Mouse (Mus musculus) limb, embryonic 13.5 days (tissue): ENCODE measurements around the gene Prss48. TPM values are rescaled to one million over a fixed set of nuclear protein-coding genes. Genes with fewer than 3 reads are reported as not detected.

ENCODE experiments used
- ATAC-seq: fragments of 200-750 bp; cut with Nextera tagmentation; 2 replicates; pipeline ENCODE4 v1.8.0; 2017; ENCODE audit warnings: low read depth, moderate number of reproducible peaks, moderate TSS enrichment; ENCODE audit not compliant: low FRiP score
- H3K27ac ChIP-seq: fragments of 300-500 bp; sonication (generic); 2 replicates; pipeline ENCODE4 v1.5.1; 2015; ENCODE audit warnings: inconsistent platforms, mild to moderate bottlenecking, moderate library complexity
- H3K27me3 ChIP-seq: fragments of 300-500 bp; sonication (generic); 2 replicates; pipeline ENCODE4 v1.6.1; 2015; ENCODE audit warnings: mild to moderate bottlenecking, inconsistent platforms
- H3K36me3 ChIP-seq: fragments of 300-500 bp; sonication (generic); 2 replicates; pipeline ENCODE4 v1.6.1; 2015; ENCODE audit warnings: inconsistent platforms, mild to moderate bottlenecking, moderate library complexity
- H3K4me1 ChIP-seq: fragments of 300-500 bp; sonication (generic); 2 replicates; pipeline ENCODE4 v1.6.1; 2015; ENCODE audit warnings: inconsistent platforms
- H3K4me2 ChIP-seq: fragments of 300-500 bp; sonication (generic); replicated peaks from 2 replicates; pipeline ENCODE4 v1.6.1; 2015; ENCODE audit warnings: inconsistent platforms, mild to moderate bottlenecking, moderate library complexity
- H3K4me3 ChIP-seq: fragments of 300-500 bp; sonication (generic); 2 replicates; pipeline ENCODE4 v1.5.1; 2015; ENCODE audit warnings: moderate library complexity, mild to moderate bottlenecking, inconsistent platforms
- H3K9ac ChIP-seq: fragments of 300-500 bp; sonication (generic); 2 replicates; pipeline ENCODE4 v1.6.1; 2015; ENCODE audit warnings: mild to moderate bottlenecking, inconsistent platforms
- H3K9me3 ChIP-seq: fragments of 300-500 bp; sonication (generic); 2 replicates; pipeline ENCODE4 v1.6.1; 2016; ENCODE audit warnings: inconsistent platforms
- WGBS: fragments of 180-500 bp; shearing (Covaris S2); methylation state at CpG from one replicate; pipeline ENCODE4 v1.1.7; 2015; 5-methylcytosine and 5-hydroxymethylcytosine counted together
- polyA plus RNA-seq: library from polyadenylated mRNA; unstranded; fragments of >200 nt; fragmentation: Nextera tagmentation; extraction: Ambion mirVana; gene quantifications from 2 replicates; pipeline ENCODE4 v1.2.1, GENCODE M21; 2015

The Prss48 gene
- polyA plus RNA-seq, 1 experiment from 2014 or later: not detected

DNA sequence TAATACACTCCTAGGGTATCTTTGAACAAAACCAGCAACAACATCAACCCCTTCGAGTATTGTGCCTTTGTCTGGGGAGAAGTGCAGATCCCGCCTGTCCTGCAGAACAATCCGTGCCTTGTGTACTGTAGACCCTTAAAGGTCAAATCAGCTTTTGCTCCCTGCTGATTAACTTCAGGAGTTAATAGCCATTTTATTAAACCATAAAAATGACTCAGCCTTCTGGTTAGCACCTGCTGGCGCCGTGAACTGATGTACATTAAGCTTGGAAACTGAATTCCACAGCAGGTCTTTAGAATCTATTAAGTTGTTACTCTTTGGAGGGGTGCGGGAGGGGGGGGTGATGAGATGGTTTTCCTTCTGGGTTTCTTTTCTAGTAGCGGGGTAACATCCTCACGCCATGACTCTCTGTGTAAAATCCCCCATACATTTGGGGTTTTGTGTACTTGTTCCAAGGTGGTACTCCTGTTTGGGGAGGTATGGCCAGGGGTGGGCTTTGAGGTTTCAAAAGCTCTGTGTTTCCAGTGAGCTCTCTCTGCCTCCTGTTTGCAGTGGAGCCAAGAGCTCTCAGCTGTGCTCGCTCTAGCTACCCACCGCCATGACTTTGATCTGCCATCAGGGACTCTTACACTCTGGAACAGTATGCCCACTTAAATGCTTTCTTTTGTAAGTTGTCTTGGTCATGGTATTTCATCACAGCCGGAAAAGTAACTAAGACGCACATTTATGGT, 21.9 kb upstream of the Prss48 start:
- 26% methylated on average over 12 of the region's 12 CpGs for WGBS
- H3K4me3 ChIP-seq: no peak overlapping the region
- H3K27me3 ChIP-seq: no peaks in the 10 kb centered on the region
- H3K27ac ChIP-seq: peak overlapping the region; percentile 3; the same call in 1 of the 2 replicates
- peaks cover 27% of the 10 kb centered on the region for H3K4me1 ChIP-seq
- H3K36me3 ChIP-seq: no peaks in the 10 kb centered on the region
- H3K9ac ChIP-seq: no peak overlapping the region
- peak overlapping the region; percentile 31 for H3K4me2 ChIP-seq
- peak; percentile 54; the same call in 1 of the 2 replicates for ATAC-seq
- H3K9me3 ChIP-seq: no peaks in the 10 kb centered on the region

DNA sequence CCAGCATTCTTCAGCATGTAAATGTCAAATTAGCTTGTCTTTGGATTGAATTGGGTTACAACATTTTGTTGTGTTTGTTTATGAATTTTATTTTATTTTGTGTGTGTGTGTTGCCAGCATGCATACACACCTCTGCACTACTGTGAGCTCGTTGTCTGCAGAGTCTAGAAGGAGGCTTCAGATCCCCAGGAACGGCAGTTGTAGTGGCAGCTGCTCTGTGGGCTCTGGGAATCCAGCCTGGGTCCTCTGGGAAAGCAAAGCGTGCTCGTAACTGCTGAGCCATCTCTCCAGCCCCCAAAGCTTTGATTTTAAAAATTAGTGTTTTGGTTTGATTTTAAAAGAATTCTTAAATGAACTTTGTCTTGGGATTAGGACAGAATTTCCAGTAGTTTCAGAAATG, 19.4 kb upstream of the Prss48 start:
- Histone ChIP-seq H3K4me1 (peaks cover 27% of the 10 kb centered on the region), H3K9me3 (no peaks in the 10 kb centered on the region), H3K27me3 (no peaks in the 10 kb centered on the region), H3K9ac (no peak overlapping the region), H3K27ac (no peak overlapping the region), H3K4me3 (no peak overlapping the region), H3K36me3 (no peaks in the 10 kb centered on the region), H3K4me2 (no peak overlapping the region)
- WGBS: 53% methylated on average over 4 of the region's 4 CpGs
- no peak for ATAC-seq

DNA sequence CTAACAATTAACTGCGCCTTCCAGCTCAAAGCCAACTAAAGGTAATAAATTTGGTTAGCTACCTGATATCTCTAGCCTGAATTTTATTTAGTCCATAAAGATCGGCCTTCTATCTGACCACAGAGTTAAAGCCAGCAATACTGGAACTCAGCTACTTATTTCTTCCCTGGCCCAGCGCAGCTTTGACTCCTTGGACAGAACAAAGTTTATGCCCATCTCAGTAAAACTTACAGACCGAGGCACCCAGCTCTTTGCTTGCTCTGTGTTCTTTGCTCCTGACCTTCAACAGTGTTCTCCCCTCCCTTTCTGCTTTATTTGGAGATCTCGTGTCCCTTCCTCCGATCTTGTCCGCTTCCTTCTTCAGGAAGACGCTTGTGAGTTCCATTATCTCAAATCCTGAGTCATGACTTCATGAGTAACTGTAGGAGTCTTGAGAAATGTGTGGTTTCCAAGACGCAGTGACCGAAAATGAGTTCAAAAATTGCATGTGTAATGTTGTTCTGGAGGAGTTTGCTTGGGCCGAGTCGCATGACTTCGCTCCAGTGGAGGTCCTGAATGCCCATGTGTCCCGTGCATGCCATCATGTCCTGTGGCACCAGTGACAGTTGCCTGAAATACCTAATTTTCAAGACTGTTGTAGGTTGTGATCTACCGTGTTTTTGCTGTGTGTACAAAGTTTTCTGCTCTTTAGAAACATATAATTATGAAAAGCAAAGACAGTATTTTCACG, 18.8 kb upstream of the Prss48 start:
- WGBS: 81% methylated on average over 16 of the region's 16 CpGs
- Histone ChIP-seq H3K4me1 (peaks cover 27% of the 10 kb centered on the region), H3K36me3 (no peaks in the 10 kb centered on the region), H3K27me3 (no peaks in the 10 kb centered on the region), H3K4me3 (no peak overlapping the region), H3K4me2 (no peak overlapping the region), H3K9me3 (no peaks in the 10 kb centered on the region), H3K9ac (no peak overlapping the region), H3K27ac (no peak overlapping the region)
- no peak for ATAC-seq

DNA sequence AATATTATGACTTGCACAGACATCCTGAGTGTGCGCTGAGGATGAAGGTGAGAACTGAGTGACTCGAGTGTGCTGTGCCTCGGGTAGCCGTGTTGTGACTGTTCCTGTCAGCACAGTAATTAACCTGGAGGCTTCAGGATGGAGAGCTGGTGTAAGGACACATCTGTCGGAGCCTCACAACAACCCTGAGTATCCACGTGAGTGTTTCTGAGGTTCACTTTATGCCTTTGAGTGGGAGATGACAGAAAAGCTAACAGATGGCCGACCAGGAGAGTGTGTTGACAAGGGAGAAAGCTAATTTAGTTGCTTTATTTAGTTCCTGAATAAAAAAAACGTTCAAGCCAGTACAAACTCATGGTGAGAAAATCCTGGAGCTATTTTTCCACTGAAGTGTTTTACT, 15.2 kb upstream of the Prss48 start:
- no peak for ATAC-seq
- Histone ChIP-seq H3K27me3 (no peaks in the 10 kb centered on the region), H3K4me3 (no peak overlapping the region), H3K36me3 (no peaks in the 10 kb centered on the region), H3K9me3 (no peaks in the 10 kb centered on the region), H3K27ac (no peak overlapping the region), H3K4me2 (no peak overlapping the region), H3K9ac (no peak overlapping the region), H3K4me1 (peaks cover under 1% of the 10 kb centered on the region; the same call in 1 of the 2 replicates)
- WGBS: 33% methylated on average over 8 of the region's 8 CpGs

DNA sequence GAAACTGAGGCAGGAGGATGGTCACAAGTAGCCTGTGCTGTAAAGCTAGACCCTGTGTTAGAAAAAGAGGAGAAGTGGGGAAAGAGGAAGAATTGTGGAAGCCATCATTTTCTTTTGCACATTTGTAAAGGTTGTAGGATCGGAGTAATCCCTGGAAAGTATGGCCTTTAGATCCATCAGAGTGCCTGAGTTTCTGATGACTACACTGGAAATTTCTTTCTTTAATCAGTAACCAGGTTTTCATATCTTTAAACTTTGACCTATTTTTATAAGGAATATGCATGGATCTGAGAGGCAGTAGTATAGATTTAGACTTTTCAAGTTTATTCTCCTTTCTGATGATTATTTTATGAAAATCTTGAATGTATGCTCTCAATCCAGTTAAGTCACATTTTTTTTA, 14.7 kb upstream of the Prss48 start:
- no peaks in the 10 kb centered on the region for H3K9me3 ChIP-seq
- no peak for ATAC-seq

DNA sequence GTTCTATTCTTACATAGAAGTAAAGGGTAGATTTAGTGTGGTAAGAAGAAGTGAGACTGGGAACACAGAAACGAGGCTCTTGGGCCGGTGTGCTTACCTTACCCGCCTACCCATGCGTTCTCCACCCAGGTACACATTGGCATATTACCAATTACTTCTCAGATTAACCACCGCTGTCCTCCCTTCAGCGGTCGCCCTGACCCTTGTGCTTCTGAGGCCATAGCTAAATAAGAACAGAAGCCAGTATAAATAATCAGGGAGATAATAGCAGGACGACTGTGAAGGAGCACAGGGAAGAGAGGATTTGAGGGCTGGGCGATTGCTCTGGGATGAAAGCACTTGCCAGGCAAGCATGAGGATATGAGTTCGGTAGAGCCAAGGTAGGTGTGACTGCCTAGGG, 11.5 kb upstream of the Prss48 start:
- WGBS: 86% methylated on average over 10 of the region's 10 CpGs
- Histone ChIP-seq H3K27me3 (no peaks in the 10 kb centered on the region), H3K4me2 (no peak overlapping the region), H3K9me3 (0 out of 2 replicates have a peak, but pooled peaks cover under 1% of the 10 kb centered on the region), H3K36me3 (no peaks in the 10 kb centered on the region), H3K4me1 (peaks cover 10% of the 10 kb centered on the region), H3K9ac (no peak overlapping the region), H3K27ac (no peak overlapping the region), H3K4me3 (no peak overlapping the region)
- no peak for ATAC-seq

More for the DNA sequence above, 14.7 kb upstream of the Prss48 start:
- no peak overlapping the region for H3K9ac ChIP-seq
- no peaks in the 10 kb centered on the region for H3K36me3 ChIP-seq
- no peaks in the 10 kb centered on the region; the same call in 1 of the 2 replicates for H3K4me1 ChIP-seq
- H3K27ac ChIP-seq: no peak overlapping the region
- no peak overlapping the region for H3K4me2 ChIP-seq
- no peaks in the 10 kb centered on the region for H3K27me3 ChIP-seq
- no peak overlapping the region for H3K4me3 ChIP-seq
- WGBS: 95% methylated on average over 1 of the region's 1 CpGs

DNA sequence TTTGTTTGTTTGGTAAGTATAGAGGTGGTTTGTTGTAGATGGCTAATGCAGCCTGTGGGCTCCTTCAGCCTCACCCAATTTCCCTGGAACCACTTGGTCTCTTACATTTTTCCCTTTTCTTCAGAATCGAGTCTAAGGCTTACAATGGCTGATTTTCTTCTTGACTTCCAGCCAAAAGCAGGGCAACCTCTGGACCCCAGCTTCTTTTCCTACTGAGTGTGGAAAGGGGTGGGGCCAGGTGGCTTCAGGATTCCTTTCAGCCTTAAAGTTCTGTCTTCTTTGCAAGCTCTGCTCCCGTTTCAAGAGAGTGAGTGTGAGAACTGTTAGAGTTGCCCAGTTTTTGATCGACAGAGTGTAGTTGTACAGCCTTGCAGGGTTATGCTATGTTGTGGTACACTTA, 9.5 kb upstream of the Prss48 start:
- Histone ChIP-seq H3K4me2 (no peak overlapping the region), H3K9ac (no peak overlapping the region), H3K36me3 (peaks cover 6% of the 10 kb centered on the region; the same call in 1 of the 2 replicates), H3K27ac (no peak overlapping the region), H3K4me3 (no peak overlapping the region), H3K27me3 (no peaks in the 10 kb centered on the region), H3K4me1 (peaks cover 10% of the 10 kb centered on the region; the same call in 1 of the 2 replicates), H3K9me3 (0 out of 2 replicates have a peak, but pooled peaks cover 5% of the 10 kb centered on the region)
- ATAC-seq: no peak
- 68% methylated on average over 3 of the region's 3 CpGs for WGBS

DNA sequence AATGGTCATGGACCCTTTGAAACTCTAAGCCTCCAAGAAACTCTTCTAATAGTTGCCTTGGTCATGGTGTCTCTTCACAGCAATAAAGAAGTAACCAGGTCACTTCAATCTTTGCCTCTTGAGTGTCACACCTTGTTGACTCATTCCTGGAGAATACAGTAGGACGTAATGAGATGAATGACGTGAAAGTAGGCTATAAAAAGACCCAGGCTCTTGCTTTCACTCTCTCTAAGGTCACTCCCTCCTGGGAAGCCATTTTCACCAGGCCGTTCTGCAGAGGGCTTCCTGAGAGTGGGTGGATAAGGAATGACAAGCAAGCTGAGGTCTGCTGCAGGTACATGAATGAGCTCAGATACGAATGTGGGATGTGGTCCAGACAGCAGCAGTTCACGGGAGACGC, 9.1 kb upstream of the Prss48 start:
- Histone ChIP-seq H3K27me3 (no peaks in the 10 kb centered on the region), H3K27ac (no peak overlapping the region), H3K4me1 (peaks cover 10% of the 10 kb centered on the region; the same call in 1 of the 2 replicates), H3K9me3 (0 out of 2 replicates have a peak, but pooled peaks cover 5% of the 10 kb centered on the region), H3K9ac (no peak overlapping the region), H3K4me3 (no peak overlapping the region), H3K36me3 (peaks cover 6% of the 10 kb centered on the region; the same call in 1 of the 2 replicates), H3K4me2 (no peak overlapping the region)
- no peak; the same call in 1 of the 2 replicates for ATAC-seq
- 69% methylated on average over 6 of the region's 6 CpGs for WGBS

DNA sequence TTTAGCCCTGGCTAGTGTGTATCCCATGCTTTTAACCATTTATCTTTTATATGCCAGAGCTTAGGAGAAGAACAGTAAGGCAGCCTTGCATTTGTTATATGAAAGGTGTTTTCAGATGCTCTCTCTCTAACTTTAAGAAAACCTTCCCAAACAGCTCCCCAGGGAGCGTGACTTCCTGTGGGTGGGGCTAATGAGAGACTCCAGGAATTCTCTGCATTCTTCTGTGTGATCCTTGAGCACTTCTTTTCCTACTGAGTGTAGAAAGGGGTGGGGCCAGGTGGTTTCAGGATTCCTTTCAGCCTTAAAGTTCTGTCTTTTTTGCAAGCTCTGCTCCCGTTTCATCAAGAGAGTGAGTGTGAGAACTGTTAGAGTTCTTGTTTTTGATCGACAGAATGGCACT, 8.3 kb upstream of the Prss48 start:
- no peak overlapping the region for H3K9ac ChIP-seq
- H3K36me3 ChIP-seq: peaks cover 6% of the 10 kb centered on the region; the same call in 1 of the 2 replicates
- no peak overlapping the region for H3K4me3 ChIP-seq
- H3K27ac ChIP-seq: no peak overlapping the region
- H3K27me3 ChIP-seq: no peaks in the 10 kb centered on the region
- WGBS: 63% methylated on average over 3 of the region's 3 CpGs
- H3K4me1 ChIP-seq: peaks cover 10% of the 10 kb centered on the region; the same call in 1 of the 2 replicates
- ATAC-seq: no peak
- H3K4me2 ChIP-seq: no peak overlapping the region
- H3K9me3 ChIP-seq: 0 out of 2 replicates have a peak, but pooled peaks cover 5% of the 10 kb centered on the region

DNA sequence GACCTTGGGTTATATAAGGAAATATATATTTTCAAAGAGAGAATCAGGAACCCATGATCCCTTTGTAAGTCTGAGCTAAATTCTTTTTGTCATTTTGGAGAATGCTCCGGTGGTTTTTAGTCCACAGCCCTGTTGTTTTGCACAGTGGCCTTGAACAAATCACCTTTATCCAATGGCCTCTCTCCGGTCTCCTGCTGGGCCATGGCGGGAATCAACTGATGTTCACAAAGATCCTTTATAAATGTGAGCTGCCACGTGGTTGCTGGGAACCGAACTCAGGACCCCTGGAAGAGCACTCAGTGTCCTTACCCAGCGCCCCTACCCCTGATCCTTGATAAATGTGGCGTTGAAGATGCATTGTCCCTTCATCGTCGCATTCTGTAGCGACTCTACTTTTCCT, 2.5 kb upstream of the Prss48 start:
- Histone ChIP-seq H3K27ac (no peak overlapping the region), H3K27me3 (no peaks in the 10 kb centered on the region), H3K9me3 (0 out of 2 replicates have a peak, but pooled peaks cover 5% of the 10 kb centered on the region), H3K36me3 (peaks cover 6% of the 10 kb centered on the region; the same call in 1 of the 2 replicates), H3K9ac (no peak overlapping the region), H3K4me3 (no peak overlapping the region), H3K4me1 (0 out of 2 replicates have a peak, but pooled peaks cover 2% of the 10 kb centered on the region), H3K4me2 (no peak overlapping the region)
- 93% methylated on average over 10 of the region's 10 CpGs for WGBS
- no peak for ATAC-seq

DNA sequence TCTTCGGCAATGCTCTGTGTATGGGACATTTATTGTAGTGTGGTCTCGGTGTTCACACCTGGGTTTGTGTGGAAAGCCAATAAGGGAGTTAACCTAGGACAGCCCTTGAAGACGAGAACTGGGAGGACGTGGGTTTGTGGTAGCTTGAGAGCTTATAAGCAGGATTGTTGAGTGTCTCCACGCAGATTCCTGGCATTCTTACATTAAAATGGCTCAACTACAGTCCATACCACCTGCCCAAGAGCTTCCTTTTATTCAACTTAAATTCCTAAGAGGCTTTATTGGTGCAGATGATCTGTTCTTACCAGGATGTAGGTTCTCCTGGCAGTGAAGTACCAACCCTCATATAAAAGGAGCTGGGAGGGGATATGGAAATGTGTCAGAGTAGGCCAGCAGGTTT, 649 bp upstream of the Prss48 start:
- no peak for ATAC-seq
- H3K27ac ChIP-seq: no peak overlapping the region
- no peaks in the 10 kb centered on the region for H3K9me3 ChIP-seq
- 74% methylated on average over 5 of the region's 5 CpGs for WGBS
- no peak overlapping the region for H3K4me2 ChIP-seq
- H3K36me3 ChIP-seq: no peaks in the 10 kb centered on the region
- H3K27me3 ChIP-seq: no peaks in the 10 kb centered on the region
- H3K4me3 ChIP-seq: no peak overlapping the region
- no peak overlapping the region for H3K9ac ChIP-seq
- H3K4me1 ChIP-seq: 0 out of 2 replicates have a peak, but pooled peaks cover 2% of the 10 kb centered on the region

DNA sequence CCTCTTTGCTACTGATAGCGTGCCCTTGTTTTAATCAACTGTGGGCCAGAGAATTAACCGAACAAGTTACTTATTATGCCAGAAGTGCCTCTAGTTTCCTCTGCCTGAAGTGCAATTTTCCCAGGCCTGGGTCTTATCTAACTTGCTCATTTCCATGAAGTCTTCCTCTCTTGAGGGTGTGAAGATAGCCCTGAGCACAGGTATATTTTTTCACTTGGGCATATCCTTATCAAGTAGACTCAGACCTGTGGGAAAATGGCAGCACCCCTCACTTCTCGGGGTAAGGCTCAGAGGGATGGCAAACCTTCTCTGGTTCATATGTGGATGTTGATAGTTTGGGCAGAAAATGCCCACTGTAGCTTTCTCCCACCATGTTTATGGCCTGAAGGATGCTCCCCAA, 1.0 kb downstream of the Prss48 start:
- WGBS: 90% methylated on average over 3 of the region's 3 CpGs
- Histone ChIP-seq H3K4me3 (no peak overlapping the region), H3K27ac (no peak overlapping the region), H3K9ac (no peak overlapping the region), H3K4me1 (0 out of 2 replicates have a peak, but pooled peaks cover 2% of the 10 kb centered on the region), H3K4me2 (no peak overlapping the region), H3K9me3 (no peaks in the 10 kb centered on the region), H3K27me3 (no peaks in the 10 kb centered on the region), H3K36me3 (no peaks in the 10 kb centered on the region)
- ATAC-seq: no peak
